Mouse (Mus musculus): ENCODE data around the gene AU040320. TPM values are rescaled to one million over a fixed set of nuclear protein-coding genes. Genes with fewer than 3 reads are reported as not detected.

AU040320 gene
- total and polyA plus RNA-seq, 2 experiments from 2014 or later: 33.6 to 45.4 TPM

DNA sequence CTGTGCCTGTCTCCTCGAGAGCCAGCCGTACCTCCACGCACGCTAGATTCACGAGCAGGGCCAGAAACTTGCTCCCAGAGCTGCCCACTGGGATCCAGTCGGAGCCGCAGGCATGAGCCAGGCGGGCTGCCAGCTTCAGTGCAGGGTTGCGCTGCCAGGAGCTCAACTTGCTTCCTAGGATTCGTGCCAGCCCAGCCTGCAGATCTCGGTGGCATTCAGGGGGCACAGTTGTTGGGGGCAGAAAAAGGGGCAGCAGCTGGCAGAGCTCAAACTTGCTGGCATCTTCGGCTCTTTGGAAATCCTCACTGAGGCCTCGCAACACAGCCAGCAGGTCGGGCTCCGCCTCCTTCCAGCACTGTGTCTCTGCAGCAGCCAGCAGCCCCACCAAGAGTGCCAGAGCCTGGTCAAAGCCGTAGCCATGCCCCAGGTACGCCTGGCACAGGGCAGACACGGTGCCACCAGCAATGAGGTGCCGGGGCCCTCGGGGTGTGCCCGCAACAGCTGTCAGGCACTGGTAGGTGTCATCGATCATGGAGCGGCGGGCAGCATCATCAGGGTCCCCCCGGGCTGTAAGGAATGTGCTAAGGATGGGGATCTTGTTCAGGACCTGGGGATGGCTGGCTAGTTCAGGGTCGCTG, 3.2 kb upstream of the AU040320 start:
- H3K36me3 ChIP-seq (ENCODE audit: insufficient read depth, low read length): peaks cover 16% of the 10 kb centered on the region; the same call in 1 of the 2 replicates
- H3K4me1 ChIP-seq (ENCODE audit: insufficient read depth, low read length): peaks cover 32% of the 10 kb centered on the region
- WGBS: 52% methylated on average over 26 of the region's 26 CpGs
- TF ChIP-seq CTCF (IDR thresholded peaks at IDR 0.05; ENCODE audit: low read depth): no peak
- H3K27ac ChIP-seq: no peak overlapping the region
- no peaks in the 10 kb centered on the region for H3K9me3 ChIP-seq (ENCODE audit: low read length)
- H3K4me3 ChIP-seq (ENCODE audit: low read length): peak overlapping the region; percentile 10; the same call in 1 of the 2 replicates
- H3K9ac ChIP-seq (replicated peaks; ENCODE audit: low read length): peak overlapping the region; percentile 21; the same call in 1 of the 2 replicates
- DNase-seq (ENCODE audit: low spot score) (peak; percentile 90), ATAC-seq (no peak)
- peak overlapping the region; percentile 75 for H3K4me2 ChIP-seq (ENCODE audit: low read depth, low read length)
- no peaks in the 10 kb centered on the region for H3K27me3 ChIP-seq (ENCODE audit: insufficient read depth, low read length)

GRCm38 (mm10) chr4:126750863-126751555, 2.3 kb upstream of the AU040320 start:
- H3K4me3 ChIP-seq (ENCODE audit: low read length): peak overlapping the region; percentile 92
- ATAC-seq (no peak), DNase-seq (ENCODE audit: low spot score) (no peak)
- H3K4me2 ChIP-seq (ENCODE audit: low read depth, low read length): peak overlapping the region; percentile 75
- H3K4me1 ChIP-seq (ENCODE audit: insufficient read depth, low read length): peaks cover 32% of the 10 kb centered on the region
- no peaks in the 10 kb centered on the region for H3K27me3 ChIP-seq (ENCODE audit: insufficient read depth, low read length)
- WGBS: 60% methylated on average over 8 of the region's 8 CpGs
- H3K9ac ChIP-seq (replicated peaks; ENCODE audit: low read length): peak overlapping the region; percentile 91; the same call in 1 of the 2 replicates
- no peak overlapping the region for H3K27ac ChIP-seq
- peaks cover 14% of the 10 kb centered on the region; the same call in 1 of the 2 replicates for H3K36me3 ChIP-seq (ENCODE audit: insufficient read depth, low read length)
- no peaks in the 10 kb centered on the region for H3K9me3 ChIP-seq (ENCODE audit: low read length)
- no peak for TF ChIP-seq CTCF (IDR thresholded peaks at IDR 0.05; ENCODE audit: low read depth)

DNA sequence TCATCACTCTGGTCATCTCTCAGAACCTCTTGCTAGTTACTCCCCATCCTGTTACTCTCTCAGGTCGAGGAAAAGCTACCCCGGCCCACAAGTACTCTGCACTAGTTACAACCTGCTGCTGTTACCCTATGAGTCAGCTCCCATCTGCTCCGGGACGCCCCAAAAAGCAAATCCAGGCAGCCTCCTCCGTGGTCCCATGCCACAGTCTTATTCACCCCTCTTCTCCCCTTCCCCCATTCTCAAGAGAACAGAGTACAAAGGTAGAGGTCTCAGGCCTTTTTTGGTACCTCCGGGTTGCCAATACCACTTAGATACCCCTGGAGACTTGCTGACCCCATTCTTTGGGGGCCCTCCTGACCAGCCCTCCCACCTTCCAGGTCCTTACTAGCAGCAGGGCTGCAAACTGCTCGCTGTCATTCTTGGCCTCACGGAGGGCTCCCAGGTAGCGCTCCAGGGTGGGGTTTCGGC, 1.8 kb upstream of the AU040320 start:
- Histone ChIP-seq H3K27me3 (ENCODE audit: insufficient read depth, low read length) (no peaks in the 10 kb centered on the region), H3K9me3 (ENCODE audit: low read length) (no peaks in the 10 kb centered on the region), H3K4me1 (ENCODE audit: insufficient read depth, low read length) (peaks cover 32% of the 10 kb centered on the region), H3K4me2 (ENCODE audit: low read depth, low read length) (peak overlapping the region; percentile 75), H3K36me3 (ENCODE audit: insufficient read depth, low read length) (0 out of 2 replicates have a peak, but pooled peaks cover 8% of the 10 kb centered on the region), H3K27ac (no peak overlapping the region), H3K9ac (replicated peaks; ENCODE audit: low read length) (peak overlapping the region; percentile 91), H3K4me3 (ENCODE audit: low read length) (peak overlapping the region; percentile 92)
- DNase-seq (ENCODE audit: low spot score) (no peak), ATAC-seq (no peak)
- no peak for TF ChIP-seq CTCF (IDR thresholded peaks at IDR 0.05; ENCODE audit: low read depth)
- 48% methylated on average over 10 of the region's 10 CpGs for WGBS

DNA sequence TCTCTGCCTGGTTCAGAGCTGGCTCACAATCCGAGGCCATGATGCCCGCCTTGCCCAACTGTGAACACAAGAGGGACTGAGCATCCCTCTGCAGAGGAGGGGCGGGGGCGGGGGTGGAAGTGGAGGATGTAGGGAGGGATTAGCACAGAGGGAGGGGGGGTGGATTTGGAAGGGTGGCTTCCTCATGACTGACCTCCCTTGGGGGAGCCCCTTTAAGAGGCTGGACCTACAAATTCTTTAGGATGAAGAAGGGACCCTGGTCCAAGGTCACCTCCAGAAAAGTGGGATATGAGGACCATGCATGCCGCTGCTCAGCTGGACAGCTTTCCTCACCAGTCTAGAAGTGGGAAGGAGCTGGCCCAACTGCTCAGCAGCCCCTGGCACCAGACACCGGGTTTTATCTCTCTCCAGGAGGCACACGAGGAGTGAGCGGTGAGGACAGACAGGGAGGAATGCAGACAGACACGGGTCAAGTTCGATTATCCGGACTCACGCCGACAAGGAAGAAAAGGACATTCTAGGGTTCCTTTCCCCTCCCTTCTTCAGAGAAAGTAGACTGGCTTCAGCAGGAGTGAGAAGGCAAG, 1.2 kb upstream of the AU040320 start:
- peak; percentile 28; the same call in 1 of the 2 replicates for TF ChIP-seq CTCF (IDR thresholded peaks at IDR 0.05; ENCODE audit: low read depth)
- H3K27me3 ChIP-seq (ENCODE audit: insufficient read depth, low read length): no peaks in the 10 kb centered on the region
- WGBS: 4% methylated on average over 13 of the region's 13 CpGs
- H3K4me3 ChIP-seq (ENCODE audit: low read length): peak overlapping the region; percentile 92
- no peaks in the 10 kb centered on the region for H3K9me3 ChIP-seq (ENCODE audit: low read length)
- DNase-seq (ENCODE audit: low spot score) (peak; percentile 56), ATAC-seq (no peak)
- peak overlapping the region; percentile 91 for H3K9ac ChIP-seq (replicated peaks; ENCODE audit: low read length)
- peak overlapping the region; percentile 87; the same call in 1 of the 2 replicates for H3K27ac ChIP-seq
- H3K36me3 ChIP-seq (ENCODE audit: insufficient read depth, low read length): 0 out of 2 replicates have a peak, but pooled peaks cover 3% of the 10 kb centered on the region
- H3K4me1 ChIP-seq (ENCODE audit: insufficient read depth, low read length): peaks cover 32% of the 10 kb centered on the region
- H3K4me2 ChIP-seq (ENCODE audit: low read depth, low read length): peak overlapping the region; percentile 75

GRCm38 (mm10) chr4:126752608-126753141, 669 bp upstream of the AU040320 start:
- ATAC-seq: no peak; the same call in 1 of the 2 replicates
- Histone ChIP-seq H3K36me3 (ENCODE audit: insufficient read depth, low read length) (no peaks in the 10 kb centered on the region), H3K27me3 (ENCODE audit: insufficient read depth, low read length) (no peaks in the 10 kb centered on the region), H3K4me1 (ENCODE audit: insufficient read depth, low read length) (peaks cover 32% of the 10 kb centered on the region), H3K9ac (replicated peaks; ENCODE audit: low read length) (peak overlapping the region; percentile 91), H3K4me3 (ENCODE audit: low read length) (peak overlapping the region; percentile 92), H3K27ac (peak overlapping the region; percentile 87), H3K9me3 (ENCODE audit: low read length) (no peaks in the 10 kb centered on the region), H3K4me2 (ENCODE audit: low read depth, low read length) (peak overlapping the region; percentile 75)
- TF ChIP-seq CTCF (IDR thresholded peaks at IDR 0.05; ENCODE audit: low read depth): no peak
- WGBS: under 1% methylated on average over 23 of the region's 23 CpGs
- DNase-seq (ENCODE audit: low spot score): peak; percentile 70

- Histone ChIP-seq H3K27ac (peak overlapping the region; percentile 87), H3K4me1 (ENCODE audit: insufficient read depth, low read length) (peaks cover 31% of the 10 kb centered on the region), H3K9me3 (ENCODE audit: low read length) (no peaks in the 10 kb centered on the region), H3K27me3 (ENCODE audit: insufficient read depth, low read length) (no peaks in the 10 kb centered on the region), H3K4me3 (ENCODE audit: low read length) (peak overlapping the region; percentile 92), H3K36me3 (ENCODE audit: insufficient read depth, low read length) (no peaks in the 10 kb centered on the region), H3K9ac (replicated peaks; ENCODE audit: low read length) (peak overlapping the region; percentile 91), H3K4me2 (ENCODE audit: low read depth, low read length) (peak overlapping the region; percentile 75)
- ATAC-seq (no peak), DNase-seq (ENCODE audit: low spot score) (no peak)
- no peak for TF ChIP-seq CTCF (IDR thresholded peaks at IDR 0.05; ENCODE audit: low read depth)
- under 1% methylated on average over 12 of the region's 12 CpGs for WGBS
These were observed 877 bp downstream of the AU040320 start for GRCm38 (mm10) chr4:126754231-126754611.
